Comparison of ENCODE assay signal across 19 mouse cellular contexts in the genomic region with DNA sequence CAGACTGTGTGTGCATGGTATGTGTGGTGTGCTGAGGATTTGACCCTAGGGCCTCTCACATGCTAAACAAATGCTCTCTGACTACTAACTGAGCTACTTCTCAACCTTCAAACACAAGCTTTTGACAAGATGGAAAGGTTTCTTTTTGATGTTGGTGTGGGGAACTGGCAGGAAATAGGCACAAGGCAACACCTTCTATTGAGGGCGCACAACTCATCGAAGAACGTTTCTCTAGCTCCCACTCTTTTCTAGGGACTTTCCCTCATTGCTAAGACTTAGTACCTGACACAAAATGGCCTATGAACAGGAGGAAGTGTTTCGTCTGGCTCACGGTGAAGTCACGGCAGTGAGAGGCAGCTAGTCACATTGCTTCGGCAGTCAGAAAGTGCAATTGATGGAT. TPM values are rescaled to one million over a fixed set of nuclear protein-coding genes. Genes with fewer than 3 reads are reported as not detected.
DNase-seq lines count a peak whose midpoint lies in the region; TF ChIP-seq lines count a peak whose summit lies in the region.
"Had no signal": no experiment of that assay in that cellular context is flagged by ENCODE, and none has a peak within 500 bp of the region (broad histone marks: within the 10 kb centered on the region; RNA-seq: fewer than 3 reads in every experiment).

No protein-coding gene starts in this region.

- H3K4me3 ChIP-seq in left cerebral cortex, adult 2 months, result no peak overlapping the region
- H3K4me3 ChIP-seq: embryonic facial prominence, embryonic 13.5 days; forebrain, embryonic 12.5 days; heart, adult 2 months; heart, embryonic 12.5 days; hindbrain, embryonic 10.5 days; hindbrain, embryonic 15.5 days had no signal

- intact Hi-C loops in left cerebral cortex, adult 2 months (cut with DNase I), result no loop called here

- DNase-seq in A20 (ENCODE audit: low read depth, low spot score), result peak; percentile 36
- peak; percentile 86 for DNase-seq in CD4-positive helper T cell, adult 2 months (ENCODE audit: low read depth, low spot score)
- peak; percentile 67 for DNase-seq in T-cell, adult 2 months (ENCODE audit: low spot score)
- peak; percentile 85 for DNase-seq in naive thymus-derived CD4-positive, alpha-beta T cell, adult 2 months (ENCODE audit: low read depth)
- no peak for DNase-seq in left cerebral cortex, adult 2 months (ENCODE audit: extremely low spot score in 1 of 2, low spot score in 2 of 2)
- no peak for DNase-seq in urinary bladder, postnatal 4 days (ENCODE audit: low spot score in 2 of 2)
- no peak for DNase-seq in urinary bladder, adult 18-20 months (ENCODE audit: low spot score in 2 of 2)
- DNase-seq: adrenal gland, postnatal 14 days; B cell, adult 2 months; cerebellum, adult 11-12 months; cerebellum, adult 9-10 months; cerebellum, postnatal 25 days; gastrocnemius, postnatal 14 days; heart, adult 2 months had no signal

- no peak overlapping the region for H3K27ac ChIP-seq in left cerebral cortex, adult 2 months
- H3K27ac ChIP-seq: embryonic facial prominence, embryonic 13.5 days; forebrain, embryonic 12.5 days; heart, adult 2 months; hindbrain, embryonic 10.5 days; hindbrain, embryonic 15.5 days had no signal

- TF ChIP-seq CTCF in left cerebral cortex, adult 2 months (IDR thresholded peaks at IDR 0.05), result no peak

RNA-seq across cellular contexts. Expression of gene Tbc1d7, which starts 6.0 kb away (rescaled TPM):
- 10 to 100 TPM; 23.4 to 29.0 TPM for total RNA-seq in left cerebral cortex, adult 2 months (2021)

Comparison
In these comparisons a context has a peak if more than half of its experiments do, and no peak if none do; other contexts are left out.
1. DNase-seq: peak in A20 (single experiment), CD4-positive helper T cell, adult 2 months (single experiment), T-cell, adult 2 months (single experiment) and naive thymus-derived CD4-positive, alpha-beta T cell, adult 2 months (single experiment); none in left cerebral cortex, adult 2 months (0 of 2), urinary bladder, postnatal 4 days (0 of 2) and urinary bladder, adult 18-20 months (0 of 2).